Mouse (Mus musculus): ENCODE measurements around the gene Cadps.

Gene Cadps

DNA sequence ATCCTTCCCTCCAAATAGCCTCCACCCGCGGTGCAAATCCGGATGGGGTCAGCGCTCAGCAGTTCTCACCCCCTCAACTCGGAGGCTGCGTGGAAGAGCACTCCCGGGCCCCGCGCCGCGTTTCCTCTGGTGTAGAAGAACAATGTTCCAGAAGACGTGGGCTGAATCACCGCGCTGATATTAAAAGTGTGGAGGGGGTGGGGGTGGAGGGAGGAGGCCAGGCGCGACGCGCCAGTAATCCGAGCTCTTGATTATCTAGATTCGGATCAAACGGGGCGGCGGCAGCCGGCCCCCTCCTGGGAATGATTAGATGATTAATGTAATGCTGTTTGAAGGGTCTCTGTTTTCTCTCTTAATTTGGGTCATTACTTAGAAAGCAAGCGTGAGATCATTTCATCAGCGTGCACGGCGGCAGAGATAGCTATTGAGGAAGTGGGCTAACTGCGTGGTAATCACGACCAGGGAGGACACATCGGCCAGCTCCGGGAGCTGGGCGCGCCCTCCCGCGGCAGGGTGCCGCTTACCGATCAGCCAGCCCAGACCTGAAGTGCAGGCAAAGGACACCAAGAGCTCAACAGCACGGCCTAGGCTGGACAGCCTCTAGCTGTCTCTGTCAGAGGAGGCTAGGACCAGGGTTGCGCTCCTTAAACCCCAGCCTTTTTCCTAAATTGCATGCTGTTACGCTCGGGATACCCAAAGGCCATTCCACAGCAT is 481.6 kb downstream of the Cadps start:
- no peak for DNase-seq (ENCODE audit: low read depth, low spot score)

DNA sequence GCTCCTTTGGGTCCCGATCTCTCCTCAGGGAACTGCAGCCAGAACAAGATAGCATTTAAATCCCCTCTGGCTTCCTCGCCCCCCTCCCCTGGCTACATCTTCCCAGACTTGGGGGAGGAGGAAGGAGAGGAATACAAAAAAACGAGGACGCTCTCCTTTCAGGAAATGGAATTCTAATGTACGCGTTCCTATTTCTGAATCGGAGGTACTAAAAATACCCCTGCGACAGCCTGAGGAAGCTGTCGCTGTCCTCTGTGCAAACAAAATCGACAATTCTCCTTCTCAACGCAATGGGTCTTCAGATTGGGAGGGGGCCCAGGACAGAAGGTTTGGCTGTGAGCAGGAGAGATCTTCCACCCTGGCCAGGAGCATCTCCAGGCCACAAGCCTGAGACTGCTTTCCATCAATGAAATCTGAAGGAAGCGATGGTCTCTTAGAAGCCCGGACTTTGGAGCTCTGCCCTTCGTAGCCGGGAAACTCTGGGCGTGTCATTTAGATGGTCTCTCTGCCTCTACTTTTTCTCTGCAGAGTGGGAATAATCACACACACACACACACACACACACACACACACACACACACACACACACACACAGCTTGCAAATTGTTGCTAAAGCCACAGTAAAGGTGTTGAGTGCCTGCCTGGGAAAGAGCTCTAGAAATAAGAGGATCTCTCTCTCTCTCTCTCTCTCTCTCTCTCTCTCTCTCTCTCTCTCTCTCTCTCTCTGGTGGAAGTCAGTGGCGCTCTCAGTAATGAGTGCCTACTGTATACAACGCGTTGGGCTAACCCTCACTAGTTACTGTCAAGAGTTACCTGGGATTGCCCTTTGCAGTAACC is 482.4 kb downstream of the Cadps start:
- no peak for DNase-seq (ENCODE audit: low read depth, low spot score)

- DNase-seq (ENCODE audit: low read depth, low spot score) = no peak
These were observed 483.9 kb downstream of the Cadps start for GRCm38 (mm10) chr14:12338811-12339565.

DNA sequence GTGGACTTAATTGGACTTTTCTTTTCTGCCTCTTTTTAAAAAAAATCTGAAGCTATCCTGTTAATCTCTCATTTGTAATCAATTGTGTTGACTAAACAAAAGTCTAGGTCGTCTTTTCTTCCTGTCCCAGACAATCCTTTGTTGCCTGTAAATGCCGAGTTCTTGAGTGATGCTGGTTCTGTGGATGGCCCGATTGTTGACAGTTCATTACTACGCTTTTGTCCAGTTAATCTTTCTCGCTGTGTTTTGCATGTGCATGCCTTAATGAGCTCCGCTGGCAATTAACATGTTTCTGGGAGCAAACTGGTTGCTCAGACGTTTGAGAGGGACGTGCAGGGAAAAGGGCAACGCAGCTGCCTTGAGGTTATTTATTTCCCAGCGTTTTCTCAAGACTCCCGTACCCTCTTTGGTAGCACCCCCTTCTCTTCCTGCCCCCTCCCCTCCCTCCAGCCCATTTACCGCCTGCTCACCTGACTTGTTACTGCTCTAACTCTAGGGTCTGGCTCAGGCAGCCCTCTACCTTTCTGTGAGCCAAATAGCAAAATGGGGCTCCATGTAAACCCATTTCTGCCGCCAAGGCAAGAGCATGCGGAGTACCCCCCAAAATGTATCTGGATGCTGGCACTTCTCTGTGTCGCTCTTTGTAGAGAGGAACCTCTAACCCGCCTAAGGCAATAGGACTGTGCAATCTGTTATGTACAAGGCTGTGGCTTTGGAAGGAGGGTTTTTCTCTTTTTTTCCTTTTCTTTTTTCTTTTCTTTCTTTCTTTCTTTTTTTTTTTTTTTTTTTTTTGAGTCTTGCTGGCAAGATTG is 484.7 kb downstream of the Cadps start:
- DNase-seq (ENCODE audit: low read depth, low spot score) = no peak

- no peak for DNase-seq (ENCODE audit: low read depth, low spot score)
These were observed 485.4 kb downstream of the Cadps start for GRCm38 (mm10) chr14:12337421-12337997.

GRCm38 (mm10) chr14:12334925-12335324 is 488.0 kb downstream of the Cadps start:
- DNase-seq (ENCODE audit: low read depth, low spot score) = no peak

DNA sequence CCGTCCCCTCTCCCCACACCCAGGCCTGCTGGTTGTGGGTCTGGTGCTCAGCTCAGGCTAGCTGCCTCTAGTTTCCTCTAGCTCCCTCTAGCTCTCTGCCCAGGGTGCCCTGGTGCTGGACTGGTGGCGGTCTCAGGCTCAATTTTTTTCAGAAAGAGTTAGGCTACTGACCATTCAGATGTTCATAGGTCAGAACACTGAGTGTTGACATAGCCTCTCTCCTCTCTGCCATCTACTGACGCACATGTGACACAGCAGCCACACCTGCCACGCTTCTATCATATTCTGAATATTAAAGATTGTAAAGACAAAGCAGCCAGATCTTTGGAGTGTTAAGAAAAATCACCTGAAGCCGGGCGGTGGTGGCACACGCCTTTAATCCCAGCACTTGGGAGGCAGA is 489.3 kb downstream of the Cadps start:
- DNase-seq (ENCODE audit: low read depth, low spot score) = no peak

Measured in retina, adult 2 months (tissue).